Mouse (Mus musculus): ENCODE data around the gene Olfr156.
"Not testable (repeated sequence)": the region's sequence is repeated elsewhere in the genome, so short reads cannot be mapped to it uniquely, and the experiment has no call there.

DNA sequence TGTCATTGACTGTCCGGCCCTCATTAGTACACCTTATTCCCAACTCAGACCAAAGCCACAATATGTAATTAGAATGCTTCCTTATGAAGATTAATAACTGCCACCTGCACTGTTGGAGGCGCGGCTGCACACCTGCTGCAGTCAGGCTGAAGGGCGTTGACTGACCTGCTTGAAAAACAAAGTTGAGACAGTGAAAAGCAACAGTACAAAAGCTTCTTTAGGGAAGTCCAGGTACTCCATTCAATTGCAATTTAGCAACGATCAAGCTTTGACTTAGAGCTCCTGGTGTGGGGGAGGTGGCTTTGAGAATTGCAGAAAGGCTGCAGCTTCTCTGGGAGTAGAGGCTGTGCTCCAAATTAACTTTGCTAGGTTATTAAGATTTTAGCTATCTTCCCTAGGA is 27.9 kb downstream of the Olfr156 start:
- not testable (repeated sequence) for TF ChIP-seq POLR2A (IDR thresholded peaks at IDR 0.05; ENCODE audit: insufficient read depth, low read depth, low read length); CTCF (IDR thresholded peaks at IDR 0.05); EP300 (IDR thresholded peaks at IDR 0.05; ENCODE audit: insufficient read depth, low read depth, low read length)

Data from heart, adult 2 months (tissue).